Mouse (Mus musculus) ES-E14 (cell line): ENCODE measurements around the gene Asic2. TPM values are rescaled to one million over a fixed set of nuclear protein-coding genes. Genes with fewer than 3 reads are reported as not detected.

Experiments used
- DNase-seq: peaks from one replicate; pipeline ENCODE4 v3.0.0-alpha.2; 2013; ENCODE audit warnings: low read depth, low spot score
- H3K27ac ChIP-seq: 2 replicates; pipeline ENCODE4 v1.5.1; 2012; ENCODE audit warnings: low read depth, mild to moderate bottlenecking, low read length, moderate library complexity, mixed read lengths; ENCODE audit not compliant: poor library complexity, insufficient read depth, severe bottlenecking
- H3K36me3 ChIP-seq: 2 replicates; pipeline ENCODE4 v1.6.1; 2012; ENCODE audit warnings: mild to moderate bottlenecking, low read length, moderate library complexity, mixed read lengths; ENCODE audit not compliant: control insufficient read depth, poor library complexity, insufficient read depth, severe bottlenecking
- H3K4me1 ChIP-seq, 2 experiments: fragments of 150-350 bp in 1 of 2; sonication (generic) in 1 of 2; 2 replicates each; pipeline ENCODE4 v1.6.1; 2012; ENCODE audit warnings: low read length in 2 of 2, mild to moderate bottlenecking in 1 of 2, mixed read lengths in 1 of 2; ENCODE audit not compliant: control insufficient read depth in 2 of 2, insufficient read depth in 2 of 2, poor library complexity in 1 of 2
- H3K4me3 ChIP-seq, 2 experiments: fragments of 150-350 bp in 1 of 2; sonication (generic) in 1 of 2; 2 replicates each; pipeline ENCODE4 v1.5.1; 2012; ENCODE audit warnings: low read length in 2 of 2, low read depth in 1 of 2, mild to moderate bottlenecking in 1 of 2, mixed read lengths in 1 of 2; ENCODE audit not compliant: insufficient read depth in 1 of 2, poor library complexity in 1 of 2, severe bottlenecking in 1 of 2
- H3K9ac ChIP-seq: 2 replicates; pipeline ENCODE4 v1.6.1; 2012; ENCODE audit warnings: low read depth, mild to moderate bottlenecking, low read length, mixed read lengths; ENCODE audit not compliant: poor library complexity, insufficient read depth, severe bottlenecking
- H3K9me3 ChIP-seq: fragments of 150-350 bp; sonication (generic); 2 replicates; pipeline ENCODE4 v1.6.1; 2012; ENCODE audit warnings: low read depth, mild to moderate bottlenecking, low read length; ENCODE audit not compliant: control insufficient read depth, insufficient read depth
- CHD2 ChIP-seq: IDR thresholded peaks from 2 replicates; pipeline ENCODE4 v1.6.1; 2014; ENCODE audit warnings: mild to moderate bottlenecking, low read depth, low read length, inconsistent platforms
- HCFC1 ChIP-seq: IDR thresholded peaks from 2 replicates; pipeline ENCODE4 v1.6.1; 2012; ENCODE audit warnings: low read length, inconsistent platforms, borderline replicate concordance; ENCODE audit not compliant: insufficient read depth
- MAFK ChIP-seq: IDR thresholded peaks from 2 replicates; pipeline ENCODE4 v1.6.1; 2014; ENCODE audit warnings: mild to moderate bottlenecking, low read depth, low read length, inconsistent platforms; ENCODE audit not compliant: insufficient read depth
- ZC3H11A ChIP-seq: IDR thresholded peaks from 2 replicates; pipeline ENCODE4 v1.6.1; 2012; ENCODE audit warnings: low read depth, mild to moderate bottlenecking, inconsistent platforms, low read length, borderline replicate concordance
- ZNF384 ChIP-seq: IDR thresholded peaks from 2 replicates; pipeline ENCODE4 v1.6.1; 2012; ENCODE audit warnings: low read depth, low read length, inconsistent platforms
- in situ Hi-C, 2 experiments: fragments of 600-800 bp; cut with MboI; formaldehyde crosslinking; loops; one replicate each; pipeline ENCODE4 v1.15.1; 2025; ENCODE audit warnings: low sequenced_read_pairs in 2 of 2, inconsistent platforms in 1 of 2; ENCODE audit not compliant: unreplicated experiment in 2 of 2
- total RNA-seq: library from RNA; depleted of rRNA; stranded (reverse); fragments of 300-350 nt; gene quantifications from 2 replicates; pipeline ENCODE4 v1.2.3, GENCODE M21; 2012

Gene Asic2
- total RNA-seq, 1 experiment: 0.13 TPM

DNA sequence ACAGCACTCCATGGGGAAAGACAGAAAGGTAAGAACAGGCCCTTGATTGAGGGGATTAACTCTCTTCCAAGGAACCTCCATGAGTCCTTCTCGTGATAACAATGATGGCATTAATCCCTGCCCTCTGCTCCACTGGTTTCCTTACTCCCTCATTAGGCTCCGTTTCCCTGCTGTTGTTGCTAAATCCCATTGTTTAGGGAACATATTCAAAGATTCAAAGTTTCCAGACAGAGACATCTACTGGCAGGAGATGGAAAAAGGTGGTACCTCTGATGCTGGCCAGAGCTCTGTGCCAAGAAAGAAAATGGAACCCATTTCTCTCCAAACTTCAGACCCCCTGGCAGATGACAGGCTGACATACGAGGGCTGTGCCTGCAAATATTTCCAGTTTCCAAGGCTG, 203.5 kb downstream of the Asic2 start:
- H3K4me1 ChIP-seq: no peaks in the 10 kb centered on the region
- in situ Hi-C loops: no loop called here
- no peaks in the 10 kb centered on the region for H3K9me3 ChIP-seq
- H3K9ac ChIP-seq: no peak overlapping the region
- TF ChIP-seq HCFC1: no peak
- no peaks in the 10 kb centered on the region for H3K36me3 ChIP-seq
- no peak for DNase-seq
- no peak overlapping the region for H3K27ac ChIP-seq
- H3K4me3 ChIP-seq: no peak overlapping the region

DNA sequence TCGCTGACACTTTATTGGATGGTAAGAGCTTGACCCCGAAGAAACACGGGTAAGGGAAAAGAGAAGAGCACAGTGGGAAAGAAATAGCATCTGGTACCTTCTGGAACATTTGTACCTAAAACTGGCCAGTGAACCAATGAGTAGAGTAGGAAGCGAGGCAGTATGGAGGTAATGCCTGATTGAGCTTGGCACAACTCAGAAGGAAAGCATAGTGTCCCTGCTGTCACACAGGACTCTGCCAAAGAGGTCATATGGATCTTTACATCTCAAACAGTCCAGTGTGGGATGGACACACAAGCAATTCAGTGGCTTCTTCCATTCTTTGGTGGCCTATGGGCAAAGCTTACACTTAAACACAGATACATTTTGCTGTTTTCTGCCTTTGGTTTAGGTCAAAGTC, 211.0 kb downstream of the Asic2 start:
- TF ChIP-seq MAFK (no peak), ZC3H11A (no peak), ZNF384 (no peak), HCFC1 (no peak), CHD2 (no peak)
- DNase-seq: no peak
- Histone ChIP-seq H3K36me3 (no peaks in the 10 kb centered on the region), H3K4me3 (no peak overlapping the region), H3K27ac (no peak overlapping the region), H3K9ac (no peak overlapping the region), H3K4me1 (no peaks in the 10 kb centered on the region), H3K9me3 (no peaks in the 10 kb centered on the region)
- in situ Hi-C loops: no loop called here

DNA sequence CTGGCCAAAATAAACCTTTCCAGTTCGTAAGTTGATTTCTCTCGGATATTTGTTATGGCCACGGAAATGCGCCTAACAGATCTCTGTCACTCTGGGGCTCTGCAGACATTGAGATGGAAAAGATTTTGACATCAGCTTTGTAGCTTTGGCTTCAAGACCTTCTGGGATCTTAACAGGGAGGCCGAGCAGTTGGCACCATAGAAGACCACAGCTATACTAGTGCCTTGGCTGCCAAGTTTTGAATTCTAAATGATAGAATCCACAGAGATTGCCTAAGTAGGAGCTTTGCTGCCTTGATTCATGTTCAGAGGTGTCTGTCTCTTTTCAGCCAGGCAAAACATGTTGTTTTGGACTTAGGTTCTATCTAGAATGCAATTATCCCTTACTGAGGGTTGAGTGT, 217.4 kb downstream of the Asic2 start:
- no peaks in the 10 kb centered on the region for H3K9me3 ChIP-seq
- in situ Hi-C loops: no loop called here
- H3K4me1 ChIP-seq: no peaks in the 10 kb centered on the region
- H3K27ac ChIP-seq: no peak overlapping the region
- no peak overlapping the region for H3K9ac ChIP-seq
- TF ChIP-seq CHD2: no peak
- TF ChIP-seq ZC3H11A: no peak
- no peak for TF ChIP-seq HCFC1
- no peak for TF ChIP-seq ZNF384
- no peak for TF ChIP-seq MAFK
- no peaks in the 10 kb centered on the region for H3K36me3 ChIP-seq
- DNase-seq: no peak
- no peak overlapping the region for H3K4me3 ChIP-seq

DNA sequence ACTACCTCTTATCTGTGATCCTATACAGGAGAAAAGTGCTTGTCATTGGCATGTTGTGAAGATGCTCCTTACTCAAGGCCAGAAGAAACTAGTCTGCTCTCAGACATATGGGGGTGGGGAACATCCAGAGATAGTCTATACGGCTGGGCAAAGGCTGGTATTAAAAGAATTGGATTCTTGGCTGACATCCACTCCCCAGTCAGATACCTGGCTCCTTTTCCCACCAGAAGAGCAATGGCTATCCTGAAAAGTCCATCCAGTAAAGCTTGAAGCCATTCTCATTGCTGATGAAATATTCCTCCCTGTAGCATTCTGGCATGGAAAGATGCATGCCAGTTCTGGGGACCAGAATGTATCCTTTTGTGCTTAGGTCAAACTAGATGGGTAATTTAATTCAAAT, 218.2 kb downstream of the Asic2 start:
- DNase-seq: no peak
- Histone ChIP-seq H3K9me3 (no peaks in the 10 kb centered on the region), H3K27ac (no peak overlapping the region), H3K9ac (no peak overlapping the region), H3K4me1 (no peaks in the 10 kb centered on the region), H3K4me3 (no peak overlapping the region), H3K36me3 (no peaks in the 10 kb centered on the region)
- TF ChIP-seq HCFC1: no peak
- no peak for TF ChIP-seq ZC3H11A
- TF ChIP-seq ZNF384: no peak
- TF ChIP-seq CHD2: no peak
- TF ChIP-seq MAFK: no peak
- in situ Hi-C loops: no loop called here

DNA sequence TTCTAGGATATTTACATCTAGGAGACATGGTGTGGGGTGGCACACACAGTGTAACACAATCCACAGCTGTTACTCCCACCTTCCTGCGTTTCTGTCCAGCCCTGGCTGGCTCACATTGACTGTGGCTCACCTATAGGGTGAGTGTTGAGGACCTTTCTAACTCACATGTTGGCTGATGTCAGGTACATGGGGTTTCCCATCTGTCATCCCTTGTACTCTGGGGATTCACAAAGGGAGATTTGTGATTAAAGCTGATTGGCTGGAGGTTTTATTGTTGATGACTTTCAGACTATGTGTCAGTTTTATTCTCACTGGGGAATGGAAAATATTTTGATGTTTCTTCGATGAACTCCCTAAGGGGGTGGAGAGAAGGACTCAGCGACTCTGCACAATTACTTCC, 229.3 kb downstream of the Asic2 start:
- H3K27ac ChIP-seq: no peak overlapping the region
- in situ Hi-C loops: no loop called here
- no peak for DNase-seq
- H3K4me3 ChIP-seq: no peak overlapping the region
- H3K9ac ChIP-seq: no peak overlapping the region
- TF ChIP-seq MAFK (no peak), ZNF384 (no peak), ZC3H11A (no peak), CHD2 (no peak), HCFC1 (no peak)
- H3K36me3 ChIP-seq: no peaks in the 10 kb centered on the region
- H3K4me1 ChIP-seq: no peaks in the 10 kb centered on the region
- no peaks in the 10 kb centered on the region for H3K9me3 ChIP-seq
